Mouse (Mus musculus): Measurements from ENCODE around the gene Htra3.

DNA sequence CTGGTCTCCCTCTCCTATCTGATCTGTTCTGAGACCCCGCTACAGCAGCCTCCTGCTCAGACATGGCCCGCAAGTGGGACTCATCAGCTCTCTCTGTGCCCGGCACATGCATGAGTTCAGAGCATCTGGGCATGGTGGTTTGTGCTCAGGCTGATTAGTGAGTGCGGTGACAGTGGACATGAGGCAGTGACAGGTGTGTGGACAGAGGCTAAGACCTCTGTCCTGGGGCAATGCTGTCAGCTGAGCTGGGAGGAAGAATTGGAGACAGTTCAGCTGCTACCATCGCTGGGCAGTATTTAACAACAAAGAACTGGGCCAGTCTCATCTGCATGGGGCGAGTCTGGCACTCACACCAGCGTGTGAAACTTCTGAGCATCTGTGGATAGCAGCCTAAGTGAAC, 2.6 kb downstream of the Htra3 start:
- no peak for TF ChIP-seq CTCF (IDR thresholded peaks at IDR 0.05; ENCODE audit: low read depth)
- TF ChIP-seq EP300 (optimal IDR thresholded peaks at IDR 0.05): no peak
